17 mouse cellular contexts compared by ENCODE assay signal in the genomic region with DNA sequence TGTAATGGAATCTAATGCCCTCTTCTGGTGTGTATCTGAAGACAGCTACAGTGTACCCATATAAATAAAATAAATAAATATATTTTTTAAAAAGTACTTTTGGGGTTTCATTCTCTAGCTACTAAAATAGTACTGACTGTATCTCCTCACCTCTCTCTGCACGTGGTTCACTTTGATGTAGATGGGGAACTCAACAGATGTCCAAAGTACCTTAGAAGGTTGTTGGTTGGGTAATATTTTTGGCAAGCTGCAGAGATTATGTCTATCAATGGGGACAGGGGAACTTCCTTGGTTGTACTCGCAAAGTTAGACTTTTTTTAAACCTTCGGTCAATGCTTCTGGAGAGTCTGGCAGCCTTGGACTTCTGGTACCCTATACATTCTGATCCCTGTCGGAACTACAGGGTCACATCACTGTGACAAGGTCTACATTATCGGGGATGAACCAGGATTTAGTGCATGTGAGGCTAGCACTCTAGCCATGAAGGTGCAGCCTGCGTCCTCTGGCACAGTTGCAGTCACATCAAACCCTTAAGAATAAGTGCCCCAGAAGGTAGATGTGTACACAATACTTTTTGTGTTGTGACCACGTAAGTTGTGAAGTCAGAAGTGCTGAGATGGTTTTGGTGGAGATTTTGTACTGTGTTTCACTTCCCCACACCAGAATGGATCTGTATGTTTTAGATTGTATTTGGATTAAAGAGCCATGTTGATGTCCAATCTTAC.
"Had no signal": no experiment of that assay in that cellular context is flagged by ENCODE, and none has a peak within 500 bp of the region (broad histone marks: within the 10 kb centered on the region; RNA-seq: fewer than 3 reads in every experiment).

No protein-coding gene starts in this region.

- H3K4me3 ChIP-seq: kidney, embryonic 15.5 days; limb, embryonic 12.5 days; limb, embryonic 15.5 days; midbrain, embryonic 12.5 days; myocyte; neural tube, embryonic 13.5 days had no signal

- H3K4me2 ChIP-seq: kidney, embryonic 15.5 days; limb, embryonic 12.5 days; limb, embryonic 15.5 days; lung, embryonic 14.5 days; midbrain, embryonic 12.5 days; neural tube, embryonic 13.5 days had no signal

- H3K27me3 ChIP-seq: kidney, embryonic 15.5 days; limb, embryonic 12.5 days; limb, embryonic 15.5 days; midbrain, embryonic 12.5 days; neural tube, embryonic 13.5 days had no signal

- H3K9ac ChIP-seq: kidney, embryonic 15.5 days; limb, embryonic 12.5 days; limb, embryonic 15.5 days; lung, embryonic 14.5 days; midbrain, embryonic 12.5 days; neural tube, embryonic 13.5 days had no signal

- DNase-seq: kidney, adult 11 months; kidney, adult 8-10 months; kidney, postnatal 10 days; kidney, postnatal 36 days; left cerebral cortex, postnatal 4 days; lung, embryonic 14.5 days; thymus, adult 18-20 months; thymus, postnatal 36 days had no signal

- H3K9me3 ChIP-seq: kidney, embryonic 15.5 days; limb, embryonic 12.5 days; limb, embryonic 15.5 days; midbrain, embryonic 12.5 days; neural tube, embryonic 13.5 days had no signal

- H3K27ac ChIP-seq: kidney, embryonic 15.5 days; limb, embryonic 12.5 days; limb, embryonic 15.5 days; macrophage; midbrain, embryonic 12.5 days; neural tube, embryonic 13.5 days had no signal

- ATAC-seq: lung, postnatal 0 days; midbrain, embryonic 16.5 days had no signal

- H3K4me1 ChIP-seq: limb, embryonic 12.5 days; limb, embryonic 15.5 days; midbrain, embryonic 12.5 days; neural tube, embryonic 13.5 days had no signal

- H3K36me3 ChIP-seq: neural tube, embryonic 13.5 days had no signal
